Comparison of ENCODE assay signal across 8 mouse cellular contexts in genomic region chr11:21371122-21371806, GRCm38 (mm10). TPM values are rescaled to one million over a fixed set of nuclear protein-coding genes. Genes with fewer than 3 reads are reported as not detected.
DNase-seq lines count a peak whose midpoint lies in the region; ATAC-seq and TF ChIP-seq lines count a peak whose summit lies in the region.

Gene Ugp2, minus strand, starts transcription at chr11:21371201.

- no peak for TF ChIP-seq CTCF in gastrocnemius, adult 2 months (IDR thresholded peaks at IDR 0.05)
- TF ChIP-seq CTCF in hindbrain, postnatal 0 days (IDR thresholded peaks at IDR 0.05; ENCODE audit: low read depth): no peak
- no peak; the same call in 1 of the 2 replicates for TF ChIP-seq CTCF in left cerebral cortex, adult 2 months (IDR thresholded peaks at IDR 0.05)

- intact Hi-C loops in gastrocnemius, adult 2 months (cut with DNase I): no loop called here
- intact Hi-C loops in left cerebral cortex, adult 2 months (cut with DNase I): loop anchor here (1.0 to 5.0 kb wide), 3 partner anchors 32 to 201 kb away; partner anchors contain the start of genes Mdh1, Vps54 and Wdpcp

- peak; percentile 89 for DNase-seq in WW6 (ENCODE audit: low read depth, low spot score)
- DNase-seq in cerebellum, postnatal 25 days: peak; percentile 97 to 99
- peak; percentile 99 for DNase-seq in gastrocnemius, adult 2 months
- peak; percentile 97 for DNase-seq in hindbrain, postnatal 0 days (ENCODE audit: low spot score)
- DNase-seq in left cerebral cortex, adult 2 months (ENCODE audit: extremely low spot score in 1 of 2, low spot score in 2 of 2): peak; percentile 98
- peak; percentile 99 for DNase-seq in right cerebral cortex, postnatal 14 days
- DNase-seq in urinary bladder, postnatal 36 days (ENCODE audit: low spot score in 2 of 2): peak; percentile 97

- no peaks in the 10 kb centered on the region for H3K27me3 ChIP-seq in hindbrain, postnatal 0 days (ENCODE audit: insufficient read depth, low read length)

- peak within 1 kb of the TSS; percentile 84 for H3K9ac ChIP-seq in hindbrain, postnatal 0 days (replicated peaks; ENCODE audit: low read length)

- H3K27ac ChIP-seq in gastrocnemius, adult 2 months: peak within 1 kb of the TSS; percentile 99
- H3K27ac ChIP-seq in hindbrain, postnatal 0 days: peak within 1 kb of the TSS; percentile 85
- peak within 1 kb of the TSS; percentile 98 for H3K27ac ChIP-seq in left cerebral cortex, adult 2 months

- WGBS in hindbrain, postnatal 0 days: 4% methylated on average over 37 of the region's 38 CpGs

- H3K4me1 ChIP-seq in hindbrain, postnatal 0 days (ENCODE audit: insufficient read depth, low read length): peaks cover 4% of the 10 kb centered on the region; the same call in 1 of the 2 replicates

- peak; percentile 98 for ATAC-seq in hindbrain, postnatal 0 days
- ATAC-seq in megakaryocyte, adult 5-6 weeks (ENCODE audit: poor library complexity, severe bottlenecking): peak; percentile 96

- peak within 1 kb of the TSS; percentile 90 for H3K4me3 ChIP-seq in gastrocnemius, adult 2 months
- H3K4me3 ChIP-seq in hindbrain, postnatal 0 days (ENCODE audit: low read length): peak within 1 kb of the TSS; percentile 94
- peak within 1 kb of the TSS; percentile 66 for H3K4me3 ChIP-seq in left cerebral cortex, adult 2 months

- H3K4me2 ChIP-seq in hindbrain, postnatal 0 days (ENCODE audit: low read depth, low read length): peak within 1 kb of the TSS; percentile 75

- no peaks in the 10 kb centered on the region for H3K9me3 ChIP-seq in hindbrain, postnatal 0 days (ENCODE audit: low read length)

- no peaks in the 10 kb centered on the region for H3K36me3 ChIP-seq in hindbrain, postnatal 0 days (ENCODE audit: insufficient read depth, low read length)

RNA-seq across cellular contexts. Expression of gene Ugp2, which starts in this region (rescaled TPM):
- total RNA-seq in gastrocnemius, adult 2 months (2021): 100 to 1,000 TPM; 474 to 554 TPM
- 37.4 and 41.2 TPM in 2 replicates for total RNA-seq in hindbrain, postnatal 0 days (2014; rRNA removed)
- polyA plus RNA-seq in hindbrain, postnatal 0 days (2015; fragmentation: Nextera tagmentation; extraction: Ambion mirVana): 66.8 and 70.2 TPM in 2 replicates
- 10 to 100 TPM; 69.0 to 76.3 TPM for total RNA-seq in left cerebral cortex, adult 2 months (2021)
- total RNA-seq in megakaryocyte, adult 5-6 weeks (2015): 129 and 140 TPM in 2 replicates
- total RNA-seq in megakaryocyte, adult 5-6 weeks (2017): 113 and 121 TPM in 2 replicates

Comparison
In these comparisons a context has a peak if more than half of its experiments do, and no peak if none do; other contexts are left out.
1. Peak in every context shown above with its lines: DNase-seq, ATAC-seq, H3K4me3 ChIP-seq and H3K27ac ChIP-seq.